Mouse (Mus musculus): ENCODE measurements around the gene Tmie. TPM values are rescaled to one million over a fixed set of nuclear protein-coding genes. Genes with fewer than 3 reads are reported as not detected.

The Tmie gene
- polyA plus RNA-seq, 1 experiment, result 4.3 TPM

DNA sequence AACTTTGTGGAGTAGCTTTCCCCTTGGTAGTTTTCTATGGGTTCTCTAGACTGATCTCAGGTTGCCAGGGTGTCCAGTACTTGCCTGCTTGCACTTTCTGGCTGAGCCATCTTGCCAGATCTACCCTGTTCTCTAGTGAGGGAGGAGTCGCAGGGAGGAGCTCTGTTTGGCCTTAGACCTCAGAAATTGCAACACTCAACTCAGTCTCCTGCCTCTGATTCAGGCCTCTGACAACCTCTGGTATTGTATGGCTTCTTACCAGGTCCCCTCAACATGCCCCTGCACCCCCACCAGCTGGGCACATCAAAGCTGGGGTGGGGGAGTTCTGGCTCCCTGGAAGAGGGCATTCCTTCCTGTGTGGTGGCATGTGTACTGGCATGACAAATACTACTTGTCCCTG is 2.6 kb downstream of the Tmie start:
- Histone ChIP-seq H3K4me3 (replicated peaks; ENCODE audit: extremely low read depth, low read depth, low read length) (no peak overlapping the region), H3K4me1 (ENCODE audit: control insufficient read depth, insufficient read depth, low read length) (peaks cover 1% of the 10 kb centered on the region)
- DNase-seq, result no peak
- 58% methylated on average over 1 of the region's 1 CpGs for WGBS
- no peak for TF ChIP-seq POLR2A (IDR thresholded peaks at IDR 0.05; ENCODE audit: borderline replicate concordance, extremely low read depth, low read depth, low read length)
- no peak for TF ChIP-seq CTCF (IDR thresholded peaks at IDR 0.05; ENCODE audit: insufficient read depth, low read length)

DNA sequence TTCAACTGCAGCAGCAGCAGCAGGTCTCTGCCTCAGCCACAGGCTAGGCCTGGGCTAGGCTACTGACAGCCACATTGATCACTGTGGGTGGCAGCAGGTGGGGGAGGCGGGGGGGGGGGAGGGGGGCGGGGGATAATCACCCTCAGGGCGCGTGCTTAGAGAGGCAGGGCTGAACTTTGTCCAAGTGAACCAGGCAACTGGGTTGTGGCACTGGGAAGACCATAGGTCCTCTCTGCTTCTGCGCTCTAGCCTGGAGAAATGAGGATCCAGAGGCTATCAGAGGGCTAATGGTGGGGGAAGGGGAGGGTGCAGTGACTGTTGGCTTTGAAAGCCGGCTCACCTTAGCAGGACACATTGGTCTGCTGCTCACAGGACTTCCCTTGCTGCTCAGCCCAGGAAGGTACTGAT is 4.6 kb downstream of the Tmie start:
- 51% methylated on average over 6 of the region's 6 CpGs for WGBS
- no peak for DNase-seq
- TF ChIP-seq CTCF (IDR thresholded peaks at IDR 0.05; ENCODE audit: insufficient read depth, low read length), result no peak
- no peak for TF ChIP-seq POLR2A (IDR thresholded peaks at IDR 0.05; ENCODE audit: borderline replicate concordance, extremely low read depth, low read depth, low read length)
- H3K4me1 ChIP-seq (ENCODE audit: control insufficient read depth, insufficient read depth, low read length), result no peaks in the 10 kb centered on the region; the same call in 1 of the 2 replicates
- no peak overlapping the region for H3K4me3 ChIP-seq (replicated peaks; ENCODE audit: extremely low read depth, low read depth, low read length)

DNA sequence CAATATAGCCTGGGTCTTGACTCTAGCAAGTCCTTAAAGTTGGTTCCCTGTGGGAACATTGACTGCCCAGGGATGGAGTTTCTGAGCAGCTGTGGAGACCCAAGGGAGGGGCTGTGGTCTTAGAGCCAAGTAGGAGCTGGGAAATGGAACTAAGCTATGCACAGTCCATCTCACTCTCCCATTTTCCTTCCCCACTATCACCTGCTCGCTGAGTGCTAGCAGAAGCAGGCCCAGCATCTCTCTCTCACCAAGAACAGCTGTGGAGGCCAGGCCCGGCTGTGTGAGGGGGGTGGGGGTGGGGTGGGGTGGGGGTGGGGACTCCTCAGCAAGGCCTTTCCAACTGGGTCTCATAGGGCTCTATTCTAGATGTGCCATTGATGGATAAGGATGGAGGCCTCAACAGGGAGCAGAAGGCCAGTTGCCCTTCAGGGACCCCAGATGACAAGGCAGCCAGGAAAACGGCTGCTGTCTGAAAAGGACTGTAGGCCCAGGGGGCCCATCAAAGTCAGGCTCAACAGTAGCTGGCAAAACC is 5.2 kb downstream of the Tmie start:
- TF ChIP-seq POLR2A (IDR thresholded peaks at IDR 0.05; ENCODE audit: borderline replicate concordance, extremely low read depth, low read depth, low read length) (no peak), CTCF (IDR thresholded peaks at IDR 0.05; ENCODE audit: insufficient read depth, low read length) (no peak)
- WGBS, result 59% methylated on average over 3 of the region's 3 CpGs
- Histone ChIP-seq H3K4me1 (ENCODE audit: control insufficient read depth, insufficient read depth, low read length) (no peaks in the 10 kb centered on the region; the same call in 1 of the 2 replicates), H3K4me3 (replicated peaks; ENCODE audit: extremely low read depth, low read depth, low read length) (no peak overlapping the region)
- no peak for DNase-seq

DNA sequence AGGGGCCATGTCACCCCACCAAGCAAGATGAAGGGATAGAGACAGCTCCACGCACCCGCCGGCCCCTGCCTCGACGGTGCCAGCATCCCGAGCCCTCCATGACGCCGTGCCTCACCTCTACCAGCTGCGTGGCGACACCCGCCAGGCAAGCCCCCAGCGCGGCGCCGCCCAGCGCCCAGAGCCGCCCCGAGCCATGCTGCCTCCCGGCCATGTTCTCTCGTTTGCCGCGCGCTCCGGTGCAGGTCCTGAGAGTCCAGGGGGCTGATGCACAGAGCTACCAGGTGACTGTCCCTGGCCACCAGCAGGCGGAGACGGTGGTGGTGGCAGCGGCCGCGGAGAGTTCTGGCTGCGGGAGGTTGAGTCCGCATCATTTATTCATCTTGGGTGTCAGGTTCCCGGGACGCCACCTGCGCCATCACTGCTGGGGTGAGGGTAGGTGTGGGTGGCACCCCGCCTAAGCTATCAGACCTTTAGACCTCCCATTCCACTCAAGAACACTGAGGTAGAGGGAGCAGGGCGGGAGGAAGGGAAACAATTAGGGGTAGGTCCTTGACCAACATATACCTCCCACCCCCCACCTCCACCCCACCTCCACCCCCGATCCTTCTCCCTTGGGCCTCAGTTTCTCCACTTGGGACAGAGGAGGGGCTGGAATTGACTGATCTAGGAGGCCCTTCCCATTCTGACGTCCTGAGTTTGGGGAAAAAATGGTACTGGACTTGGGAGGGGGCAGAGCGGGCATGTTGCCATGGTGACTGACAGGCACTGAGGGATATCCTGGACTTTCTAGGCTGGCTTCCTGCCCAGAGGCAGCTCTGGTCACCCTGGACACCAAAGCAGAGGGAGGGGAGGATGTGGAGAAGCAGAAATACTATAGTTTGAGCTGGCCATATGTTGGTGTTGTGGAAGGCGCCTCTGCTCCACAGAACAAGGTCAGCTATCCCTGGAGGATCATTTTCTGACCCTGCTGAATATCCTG is 5.9 kb downstream of the Tmie start:
- 21% methylated on average over 40 of the region's 40 CpGs for WGBS
- Histone ChIP-seq H3K4me1 (ENCODE audit: control insufficient read depth, insufficient read depth, low read length) (no peaks in the 10 kb centered on the region), H3K4me3 (replicated peaks; ENCODE audit: extremely low read depth, low read depth, low read length) (no peak overlapping the region)
- TF ChIP-seq POLR2A (IDR thresholded peaks at IDR 0.05; ENCODE audit: borderline replicate concordance, extremely low read depth, low read depth, low read length) (no peak), CTCF (IDR thresholded peaks at IDR 0.05; ENCODE audit: insufficient read depth, low read length) (no peak)
- no peak for DNase-seq

DNA sequence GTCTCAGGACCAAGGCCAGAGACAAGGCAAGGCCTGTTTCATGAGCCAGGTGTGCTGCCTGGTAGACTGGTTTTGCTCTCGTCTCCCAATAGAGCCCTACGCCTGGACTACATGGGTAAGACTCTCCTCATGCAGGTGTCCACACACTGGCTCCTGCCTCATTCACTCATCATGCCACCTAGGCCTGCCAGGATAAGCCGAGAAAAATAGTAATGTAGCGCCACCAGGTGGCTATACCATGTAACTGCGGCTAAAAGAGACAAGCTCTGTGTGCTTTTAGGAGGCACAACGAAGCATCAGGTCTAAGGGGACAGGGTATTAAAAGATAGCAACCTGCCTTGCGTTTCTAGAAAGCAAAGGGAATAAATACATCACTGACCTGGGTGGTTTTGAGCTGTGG is 8.9 kb downstream of the Tmie start:
- peak; percentile 55 for DNase-seq
- H3K4me1 ChIP-seq (ENCODE audit: control insufficient read depth, insufficient read depth, low read length), result no peaks in the 10 kb centered on the region
- H3K4me3 ChIP-seq (replicated peaks; ENCODE audit: extremely low read depth, low read depth, low read length), result no peak overlapping the region
- 24% methylated on average over 7 of the region's 7 CpGs for WGBS
- TF ChIP-seq CTCF (IDR thresholded peaks at IDR 0.05; ENCODE audit: insufficient read depth, low read length) (peak; percentile 56), POLR2A (IDR thresholded peaks at IDR 0.05; ENCODE audit: borderline replicate concordance, extremely low read depth, low read depth, low read length) (no peak)

DNA sequence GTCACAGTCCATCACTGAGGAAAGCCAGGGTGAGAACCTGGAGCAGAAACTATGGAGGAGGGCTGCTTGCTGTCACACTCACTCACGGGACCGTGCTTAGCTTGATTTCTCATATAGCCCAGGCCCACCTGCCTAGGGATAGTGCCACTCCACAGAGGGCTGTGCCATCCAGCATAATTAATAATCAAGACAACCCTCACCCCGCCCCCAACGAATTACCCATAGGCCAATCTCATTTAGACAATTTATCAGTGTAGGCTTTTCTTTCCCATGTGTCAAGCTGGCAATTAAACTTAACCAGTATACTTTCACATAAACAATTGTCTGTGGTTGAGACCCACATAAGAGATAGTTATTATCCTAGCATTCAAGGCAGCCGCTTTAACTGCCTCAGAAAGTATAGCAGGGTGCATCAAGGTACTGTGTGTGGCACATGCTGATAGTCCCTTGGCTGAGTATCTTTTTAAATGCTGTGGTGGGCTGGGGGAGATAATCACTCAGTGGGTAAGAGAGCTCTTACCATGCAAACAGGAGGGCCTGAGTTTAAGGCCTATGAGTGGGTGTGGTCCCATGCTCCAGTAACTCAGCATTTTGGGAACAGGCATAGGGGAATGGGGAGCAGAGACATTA is 20.8 kb downstream of the Tmie start:
- Histone ChIP-seq H3K4me1 (ENCODE audit: control insufficient read depth, insufficient read depth, low read length) (no peaks in the 10 kb centered on the region), H3K4me3 (replicated peaks; ENCODE audit: extremely low read depth, low read depth, low read length) (no peak overlapping the region)
- DNase-seq, result no peak
- WGBS, result 90% methylated on average over 5 of the region's 5 CpGs
- TF ChIP-seq POLR2A (IDR thresholded peaks at IDR 0.05; ENCODE audit: borderline replicate concordance, extremely low read depth, low read depth, low read length) (no peak), CTCF (IDR thresholded peaks at IDR 0.05; ENCODE audit: insufficient read depth, low read length) (no peak)

DNA sequence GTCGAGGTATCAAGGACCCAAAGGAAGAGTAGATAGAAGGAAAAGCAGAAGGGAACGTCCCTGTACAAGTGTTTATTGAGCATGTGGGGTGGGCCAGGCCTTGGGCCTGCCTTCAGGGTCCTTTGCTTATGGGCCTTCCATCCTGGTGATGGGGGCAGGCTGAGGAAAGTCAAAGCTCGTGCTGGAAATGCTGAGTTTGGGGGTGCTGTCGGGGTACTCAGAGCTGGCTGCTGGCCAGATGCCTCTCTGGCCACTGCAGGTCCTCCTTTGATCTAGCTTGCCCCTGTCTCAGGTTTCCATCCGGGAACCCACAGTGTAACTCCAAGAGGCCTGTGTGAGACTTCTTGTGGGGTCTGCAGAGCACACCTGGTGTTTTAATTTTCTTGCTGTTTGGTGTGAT is 21.4 kb downstream of the Tmie start:
- 68% methylated on average over 5 of the region's 5 CpGs for WGBS
- no peaks in the 10 kb centered on the region for H3K4me1 ChIP-seq (ENCODE audit: control insufficient read depth, insufficient read depth, low read length)
- DNase-seq, result no peak
- TF ChIP-seq CTCF (IDR thresholded peaks at IDR 0.05; ENCODE audit: insufficient read depth, low read length), result no peak
- TF ChIP-seq POLR2A (IDR thresholded peaks at IDR 0.05; ENCODE audit: borderline replicate concordance, extremely low read depth, low read depth, low read length), result no peak
- H3K4me3 ChIP-seq (replicated peaks; ENCODE audit: extremely low read depth, low read depth, low read length), result no peak overlapping the region

DNA sequence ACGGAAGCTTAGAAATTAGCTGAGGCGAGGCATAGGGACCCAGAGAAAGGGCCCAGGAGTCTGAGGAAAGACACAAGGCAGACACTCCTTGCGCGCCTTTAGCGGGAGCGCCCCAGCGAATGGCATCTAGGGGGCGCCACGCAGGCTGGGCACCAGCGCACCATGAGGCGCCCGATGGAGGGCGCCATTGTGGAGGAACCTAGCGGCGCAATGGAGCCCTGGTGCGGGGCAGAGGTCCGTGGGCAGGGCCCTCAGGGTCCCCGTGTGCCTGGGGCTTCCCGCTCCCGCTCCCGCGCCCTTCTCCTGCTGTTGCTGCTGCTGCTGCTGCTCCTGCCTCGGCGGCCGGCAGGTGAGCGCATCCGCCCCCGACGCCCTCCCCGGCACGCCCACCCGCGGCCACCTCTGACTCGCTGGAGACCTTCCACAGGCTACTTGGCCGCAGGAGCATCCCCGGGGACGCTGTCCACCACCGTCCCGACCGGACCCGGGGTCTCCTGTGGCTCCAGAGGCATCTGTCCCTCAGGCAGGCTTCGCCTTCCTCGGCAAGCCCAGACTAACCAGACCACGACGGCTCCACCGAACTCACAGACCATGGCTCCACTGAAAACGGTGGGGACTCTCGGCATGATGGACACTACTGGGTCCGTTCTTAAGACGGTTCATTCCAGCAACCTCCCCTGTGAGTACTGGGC is 22.0 kb downstream of the Tmie start, which contains the start of gene Prss50:
Gene Prss50 (plus strand): TSS at position 187 of the 692 bp plus-strand sequence.
- DNase-seq, result no peak
- TF ChIP-seq POLR2A (IDR thresholded peaks at IDR 0.05; ENCODE audit: borderline replicate concordance, extremely low read depth, low read depth, low read length) (no peak), CTCF (IDR thresholded peaks at IDR 0.05; ENCODE audit: insufficient read depth, low read length) (0 out of 2 replicates have a peak, but pooled peaks have one; percentile 12)
- WGBS, result 17% methylated on average over 50 of the region's 50 CpGs
- no peak within 1 kb of the TSS for H3K4me3 ChIP-seq (replicated peaks; ENCODE audit: extremely low read depth, low read depth, low read length)
- H3K4me1 ChIP-seq (ENCODE audit: control insufficient read depth, insufficient read depth, low read length), result no peaks in the 10 kb centered on the region

DNA sequence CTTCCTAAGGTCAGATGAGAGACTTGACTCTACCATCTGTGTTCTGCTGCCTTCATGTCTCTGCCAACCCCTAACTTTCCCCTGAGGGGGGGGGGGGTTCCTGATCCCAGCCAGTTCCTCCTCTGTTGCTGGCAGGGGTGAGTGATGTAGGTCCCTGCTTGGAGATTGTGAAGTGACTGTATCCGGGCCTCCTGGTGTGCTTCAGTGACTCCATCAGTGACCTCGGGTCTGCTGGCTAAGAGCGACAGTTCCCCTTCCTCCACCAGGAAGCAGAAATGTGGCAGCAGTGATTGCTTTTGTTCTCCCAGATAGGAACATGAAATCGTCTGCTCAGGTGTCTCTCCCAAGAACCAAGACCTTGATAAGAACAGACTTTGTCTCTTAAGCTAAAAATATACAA is 23.0 kb downstream of the Tmie start:
- DNase-seq, result no peak
- Histone ChIP-seq H3K4me1 (ENCODE audit: control insufficient read depth, insufficient read depth, low read length) (no peaks in the 10 kb centered on the region), H3K4me3 (replicated peaks; ENCODE audit: extremely low read depth, low read depth, low read length) (no peak overlapping the region)
- TF ChIP-seq CTCF (IDR thresholded peaks at IDR 0.05; ENCODE audit: insufficient read depth, low read length) (no peak), POLR2A (IDR thresholded peaks at IDR 0.05; ENCODE audit: borderline replicate concordance, extremely low read depth, low read depth, low read length) (no peak)
- 31% methylated on average over 4 of the region's 4 CpGs for WGBS

Measured in lung, adult 2 months (tissue).